Mouse (Mus musculus): Measurements from ENCODE around the gene C1qa.

- TF ChIP-seq CTCF (IDR thresholded peaks at IDR 0.05), result no peak
- TF ChIP-seq EP300 (IDR thresholded peaks at IDR 0.05), result no peak
Observed at GRCm38 (mm10) chr4:136911211-136911646, 12.6 kb upstream of the C1qa start.
